Mouse (Mus musculus) heart, embryonic 13.5 days (tissue): ENCODE data around the gene Chn2. TPM values are rescaled to one million over a fixed set of nuclear protein-coding genes. Genes with fewer than 3 reads are reported as not detected.
A peak's percentile ranks its signal among the peaks of the same experiment; 100 is the strongest.

Source experiments
- ATAC-seq: fragments of 200-750 bp; cut with Nextera tagmentation; 2 replicates; pipeline ENCODE4 v1.8.0; 2017; ENCODE audit warnings: moderate TSS enrichment; ENCODE audit not compliant: insufficient number of reproducible peaks, low FRiP score, low TSS enrichment; ENCODE audit errors: extremely low read depth
- H3K27ac ChIP-seq: fragments of 300-500 bp; sonication (generic); replicated peaks from 2 replicates; pipeline ENCODE4 v1.5.1; 2015; ENCODE audit warnings: moderate library complexity, mild to moderate bottlenecking, inconsistent platforms
- H3K27me3 ChIP-seq: fragments of 300-500 bp; sonication (generic); replicated peaks from 2 replicates; pipeline ENCODE4 v1.6.1; 2015; ENCODE audit warnings: mild to moderate bottlenecking, inconsistent platforms
- H3K36me3 ChIP-seq: fragments of 300-500 bp; sonication (generic); 2 replicates; pipeline ENCODE4 v1.6.1; 2015; ENCODE audit warnings: mild to moderate bottlenecking, inconsistent platforms
- H3K4me1 ChIP-seq: fragments of 300-500 bp; sonication (generic); 2 replicates; pipeline ENCODE4 v1.6.1; 2015; ENCODE audit warnings: inconsistent platforms
- H3K4me2 ChIP-seq: fragments of 300-500 bp; sonication (generic); 2 replicates; pipeline ENCODE4 v1.6.1; 2015; ENCODE audit warnings: inconsistent platforms, mild to moderate bottlenecking, moderate library complexity
- H3K4me3 ChIP-seq: fragments of 300-500 bp; sonication (generic); 2 replicates; pipeline ENCODE4 v1.5.1; 2015; ENCODE audit warnings: moderate library complexity, mild to moderate bottlenecking, inconsistent platforms
- H3K9ac ChIP-seq: fragments of 300-500 bp; sonication (generic); 2 replicates; pipeline ENCODE4 v1.6.1; 2015; ENCODE audit warnings: inconsistent platforms, mild to moderate bottlenecking, moderate library complexity
- H3K9me3 ChIP-seq: fragments of 300-500 bp; sonication (generic); 2 replicates; pipeline ENCODE4 v1.6.1; 2016; ENCODE audit warnings: inconsistent platforms
- WGBS: fragments of 180-500 bp; shearing (Covaris S2); methylation state at CpG from one replicate; pipeline ENCODE4 v1.1.7; 2015; ENCODE audit warnings: mixed read lengths; 5-methylcytosine and 5-hydroxymethylcytosine counted together
- polyA plus RNA-seq: library from polyadenylated mRNA; unstranded; fragments of >200 nt; fragmentation: Nextera tagmentation; extraction: Ambion mirVana; gene quantifications from 2 replicates; pipeline ENCODE4 v1.2.1, GENCODE M21; 2015

The Chn2 gene
- polyA plus RNA-seq, 1 experiment from 2014 or later = 8.7 TPM

- no peak overlapping the region for H3K4me3 ChIP-seq
- no peaks in the 10 kb centered on the region for H3K27me3 ChIP-seq
- H3K4me2 ChIP-seq = no peak overlapping the region
- H3K36me3 ChIP-seq = no peaks in the 10 kb centered on the region
- no peak overlapping the region for H3K9ac ChIP-seq
- no peak overlapping the region for H3K27ac ChIP-seq
- no peak for ATAC-seq
- 79% methylated on average over 6 of the region's 6 CpGs for WGBS
- peaks cover 47% of the 10 kb centered on the region for H3K4me1 ChIP-seq
- no peaks in the 10 kb centered on the region for H3K9me3 ChIP-seq
These were observed 59.0 kb downstream of the Chn2 start for GRCm38 (mm10) chr6:54098339-54098738.

- no peaks in the 10 kb centered on the region for H3K27me3 ChIP-seq
- 31% methylated on average over 6 of the region's 6 CpGs for WGBS
- H3K9ac ChIP-seq = no peak overlapping the region
- no peak overlapping the region for H3K4me3 ChIP-seq
- no peak for ATAC-seq
- H3K36me3 ChIP-seq = no peaks in the 10 kb centered on the region
- H3K9me3 ChIP-seq = no peaks in the 10 kb centered on the region
- H3K4me2 ChIP-seq = no peak overlapping the region
- peaks cover 52% of the 10 kb centered on the region for H3K4me1 ChIP-seq
- H3K27ac ChIP-seq = no peak overlapping the region
These were observed 60.3 kb downstream of the Chn2 start for GRCm38 (mm10) chr6:54099659-54100058.

DNA sequence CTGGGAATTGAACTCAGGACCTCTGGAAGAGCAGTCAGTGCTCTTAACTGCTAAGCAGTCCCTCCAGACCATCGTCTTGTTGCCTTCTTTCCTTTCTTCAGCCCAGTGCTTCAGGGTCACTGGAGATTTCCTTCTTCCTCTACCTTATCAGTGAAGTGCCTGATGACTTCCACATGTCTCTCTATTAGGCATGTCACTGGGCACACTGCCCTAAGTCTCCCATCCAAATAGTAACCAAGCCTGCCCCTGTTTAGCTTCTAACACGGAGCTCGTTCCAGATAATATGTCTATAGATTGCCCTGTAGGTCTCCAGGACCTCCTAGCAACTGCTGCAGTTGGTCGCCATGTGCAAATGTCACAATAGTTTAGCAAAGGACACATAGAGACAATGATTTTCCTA is 62.9 kb downstream of the Chn2 start:
- no peaks in the 10 kb centered on the region for H3K36me3 ChIP-seq
- no peak for ATAC-seq
- 46% methylated on average over 4 of the region's 4 CpGs for WGBS
- H3K27me3 ChIP-seq = no peaks in the 10 kb centered on the region; the same call in 1 of the 2 replicates
- no peak overlapping the region for H3K4me2 ChIP-seq
- H3K4me3 ChIP-seq = no peak overlapping the region
- H3K27ac ChIP-seq = no peak overlapping the region
- H3K9ac ChIP-seq = no peak overlapping the region
- H3K9me3 ChIP-seq = no peaks in the 10 kb centered on the region
- peaks cover 39% of the 10 kb centered on the region for H3K4me1 ChIP-seq

- Histone ChIP-seq H3K9ac (no peak overlapping the region), H3K27ac (0 out of 2 replicates have a peak overlapping the region, but pooled peaks have one; percentile 50), H3K4me1 (peaks cover 38% of the 10 kb centered on the region), H3K27me3 (no peaks in the 10 kb centered on the region; the same call in 1 of the 2 replicates), H3K9me3 (no peaks in the 10 kb centered on the region), H3K36me3 (no peaks in the 10 kb centered on the region), H3K4me2 (no peak overlapping the region; the same call in 1 of the 2 replicates), H3K4me3 (no peak overlapping the region)
- 47% methylated on average over 9 of the region's 9 CpGs for WGBS
- ATAC-seq = no peak
These were observed 64.1 kb downstream of the Chn2 start for GRCm38 (mm10) chr6:54103276-54103975.

DNA sequence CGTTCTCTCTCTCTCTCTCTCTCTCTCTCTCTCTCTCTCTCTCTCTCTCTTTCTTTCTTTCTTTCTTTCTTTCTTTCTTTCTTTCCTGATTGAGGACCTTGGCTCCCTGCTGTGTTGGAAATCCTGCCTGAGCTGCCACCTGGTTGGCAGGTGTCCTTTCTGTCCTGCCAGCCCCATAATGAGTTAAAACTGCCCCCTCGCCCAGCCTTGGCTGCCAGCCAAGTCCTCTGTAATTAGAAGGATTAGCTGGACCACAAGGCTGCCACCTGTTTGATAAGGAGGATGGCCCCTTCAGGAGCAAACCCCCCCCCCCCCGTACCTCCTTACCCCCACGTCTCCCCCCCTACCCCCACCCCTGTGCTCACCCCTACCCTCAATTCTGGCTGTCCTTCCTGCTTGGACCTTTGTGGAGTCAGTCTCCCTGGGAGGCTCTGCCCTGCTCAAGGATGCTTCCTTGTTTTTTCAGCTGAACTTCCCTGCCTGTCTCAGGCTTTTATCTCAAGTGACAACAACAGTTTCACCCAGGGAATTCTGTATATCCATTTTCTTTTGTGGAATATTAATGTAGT is 72.1 kb downstream of the Chn2 start:
- Histone ChIP-seq H3K36me3 (no peaks in the 10 kb centered on the region), H3K27ac (no peak overlapping the region), H3K4me2 (no peak overlapping the region), H3K4me1 (peaks cover 17% of the 10 kb centered on the region), H3K4me3 (no peak overlapping the region), H3K9me3 (no peaks in the 10 kb centered on the region), H3K27me3 (0 out of 2 replicates have a peak, but pooled peaks cover 3% of the 10 kb centered on the region), H3K9ac (no peak overlapping the region)
- ATAC-seq = no peak
- WGBS = 8% methylated on average over 2 of the region's 4 CpGs

- Histone ChIP-seq H3K4me2 (no peak overlapping the region), H3K36me3 (no peaks in the 10 kb centered on the region), H3K4me3 (no peak overlapping the region), H3K9me3 (no peaks in the 10 kb centered on the region), H3K27me3 (0 out of 2 replicates have a peak, but pooled peaks cover 3% of the 10 kb centered on the region), H3K27ac (no peak overlapping the region), H3K4me1 (peaks cover 17% of the 10 kb centered on the region), H3K9ac (no peak overlapping the region)
- WGBS = 75% methylated on average over 5 of the region's 5 CpGs
- no peak for ATAC-seq
These were observed 74.0 kb downstream of the Chn2 start for GRCm38 (mm10) chr6:54113338-54113737.

DNA sequence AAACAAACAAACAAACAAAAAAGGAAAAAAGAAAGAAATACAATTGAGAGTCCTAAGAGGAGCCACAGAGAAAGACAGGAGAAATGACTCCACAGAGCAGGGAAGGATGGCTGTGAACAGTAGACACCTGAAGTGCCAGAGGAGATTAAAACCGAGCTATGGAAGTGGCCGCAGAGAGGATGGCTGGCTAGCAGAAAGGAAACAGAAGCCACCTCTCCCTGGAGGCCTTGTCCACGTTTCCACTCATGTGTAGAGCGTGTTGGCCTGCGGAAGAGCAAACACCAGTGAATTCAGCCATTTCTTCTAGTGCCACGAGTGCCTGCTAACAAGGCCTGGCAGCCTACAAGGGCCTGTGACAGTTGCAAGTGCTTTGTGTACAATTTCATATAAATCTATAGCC is 75.1 kb downstream of the Chn2 start:
- no peak for ATAC-seq
- H3K9me3 ChIP-seq = no peaks in the 10 kb centered on the region
- no peak overlapping the region for H3K9ac ChIP-seq
- H3K4me1 ChIP-seq = peaks cover 17% of the 10 kb centered on the region
- no peak overlapping the region for H3K4me3 ChIP-seq
- H3K27me3 ChIP-seq = 0 out of 2 replicates have a peak, but pooled peaks cover 3% of the 10 kb centered on the region
- no peaks in the 10 kb centered on the region for H3K36me3 ChIP-seq
- H3K4me2 ChIP-seq = no peak overlapping the region
- WGBS = 73% methylated on average over 6 of the region's 6 CpGs
- H3K27ac ChIP-seq = no peak overlapping the region

- WGBS = 84% methylated on average over 9 of the region's 9 CpGs
- no peak overlapping the region for H3K9ac ChIP-seq
- no peaks in the 10 kb centered on the region for H3K36me3 ChIP-seq
- H3K27ac ChIP-seq = no peak overlapping the region
- peaks cover 23% of the 10 kb centered on the region for H3K4me1 ChIP-seq
- H3K4me2 ChIP-seq = no peak overlapping the region
- H3K4me3 ChIP-seq = no peak overlapping the region
- H3K27me3 ChIP-seq = no peaks in the 10 kb centered on the region
- ATAC-seq = no peak
- no peaks in the 10 kb centered on the region for H3K9me3 ChIP-seq
These were observed 76.9 kb downstream of the Chn2 start for GRCm38 (mm10) chr6:54116299-54116698.

- H3K27ac ChIP-seq = no peak overlapping the region
- H3K4me3 ChIP-seq = no peak overlapping the region
- no peaks in the 10 kb centered on the region for H3K36me3 ChIP-seq
- WGBS = 76% methylated on average over 7 of the region's 7 CpGs
- no peaks in the 10 kb centered on the region for H3K27me3 ChIP-seq
- no peaks in the 10 kb centered on the region for H3K9me3 ChIP-seq
- ATAC-seq = no peak
- no peak overlapping the region for H3K4me2 ChIP-seq
- H3K9ac ChIP-seq = no peak overlapping the region
- peaks cover 15% of the 10 kb centered on the region for H3K4me1 ChIP-seq
These were observed 77.7 kb downstream of the Chn2 start for GRCm38 (mm10) chr6:54117001-54117591.

GRCm38 (mm10) chr6:54118395-54118794 is 79.0 kb downstream of the Chn2 start:
- WGBS = 79% methylated on average over 3 of the region's 3 CpGs
- Histone ChIP-seq H3K9ac (no peak overlapping the region), H3K36me3 (no peaks in the 10 kb centered on the region), H3K4me3 (no peak overlapping the region), H3K27me3 (no peaks in the 10 kb centered on the region), H3K4me1 (peaks cover 10% of the 10 kb centered on the region), H3K4me2 (no peak overlapping the region), H3K9me3 (no peaks in the 10 kb centered on the region), H3K27ac (no peak overlapping the region)
- ATAC-seq = no peak

DNA sequence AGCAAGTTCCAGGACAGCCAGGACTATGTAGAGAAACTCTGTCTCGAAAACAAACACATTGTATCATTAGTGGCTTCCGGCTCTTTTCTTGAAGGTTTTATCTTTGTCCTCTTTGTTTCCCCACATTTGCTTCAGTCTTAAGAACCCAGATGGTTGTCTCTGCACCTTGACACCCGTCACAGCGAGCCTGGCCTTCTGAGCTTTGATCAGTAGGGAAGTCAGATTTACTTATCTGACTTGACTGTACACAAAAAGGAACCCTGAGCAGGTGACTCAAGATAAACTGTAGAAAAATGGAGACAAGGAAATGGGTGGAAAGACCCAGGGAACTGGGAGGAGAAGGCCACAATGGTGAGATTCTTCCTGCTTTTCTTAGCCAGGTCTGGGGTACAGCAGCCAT is 79.5 kb downstream of the Chn2 start:
- WGBS = 65% methylated on average over 4 of the region's 4 CpGs
- Histone ChIP-seq H3K4me1 (peaks cover 10% of the 10 kb centered on the region), H3K27ac (no peak overlapping the region), H3K4me3 (no peak overlapping the region), H3K9ac (no peak overlapping the region), H3K27me3 (no peaks in the 10 kb centered on the region), H3K4me2 (no peak overlapping the region), H3K36me3 (no peaks in the 10 kb centered on the region), H3K9me3 (no peaks in the 10 kb centered on the region)
- no peak for ATAC-seq
